In the genomic region with DNA sequence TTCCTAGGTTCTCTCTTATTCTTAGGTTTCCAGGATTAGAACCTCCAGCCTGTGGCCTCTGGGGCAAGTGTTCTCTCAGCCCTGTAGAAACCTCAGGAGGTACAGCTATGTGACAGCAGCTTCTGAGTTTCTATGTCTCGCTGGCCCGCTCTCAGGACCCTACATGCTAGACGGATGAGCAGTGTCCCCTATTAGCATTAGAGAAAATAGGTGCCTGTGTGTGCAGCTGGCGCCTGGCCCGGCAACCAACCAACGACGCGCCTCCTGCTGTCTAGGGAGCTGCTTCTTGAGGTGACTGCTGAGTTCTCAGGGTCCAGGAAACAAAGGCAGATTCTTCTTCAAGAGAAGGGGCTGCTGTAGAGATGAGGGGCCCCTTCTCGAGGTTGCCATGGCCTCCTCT, we compare ENCODE assay signal across 20 mouse cellular contexts. TPM values are rescaled to one million over a fixed set of nuclear protein-coding genes. Genes with fewer than 3 reads are reported as not detected.
DNase-seq lines count a peak whose midpoint lies in the region; ATAC-seq lines count a peak whose summit lies in the region.
"Had no signal": no experiment of that assay in that cellular context is flagged by ENCODE, and none has a peak within 500 bp of the region (broad histone marks: within the 10 kb centered on the region; RNA-seq: fewer than 3 reads in every experiment).

No protein-coding gene starts in this region.

- H3K27me3 ChIP-seq in hindbrain, embryonic 13.5 days, result no peaks in the 10 kb centered on the region
- no peaks in the 10 kb centered on the region for H3K27me3 ChIP-seq in hindbrain, embryonic 12.5 days
- no peaks in the 10 kb centered on the region for H3K27me3 ChIP-seq in midbrain, embryonic 10.5 days (ENCODE audit: low read depth, poor library complexity, severe bottlenecking)
- no peaks in the 10 kb centered on the region for H3K27me3 ChIP-seq in midbrain, embryonic 11.5 days (ENCODE audit: control insufficient read depth, insufficient read depth, low read length)
- H3K27me3 ChIP-seq in liver, embryonic 16.5 days (ENCODE audit: control insufficient read depth, insufficient read depth, low read depth, low read length), result no peaks in the 10 kb centered on the region
- H3K27me3 ChIP-seq: intestine, embryonic 15.5 days; limb, embryonic 12.5 days; midbrain, embryonic 12.5 days had no signal

- H3K4me3 ChIP-seq in hindbrain, embryonic 13.5 days, result no peak overlapping the region
- H3K4me3 ChIP-seq in hindbrain, embryonic 12.5 days, result no peak overlapping the region
- no peak overlapping the region for H3K4me3 ChIP-seq in midbrain, embryonic 10.5 days
- no peak overlapping the region for H3K4me3 ChIP-seq in midbrain, embryonic 11.5 days (ENCODE audit: low read depth, low read length)
- H3K4me3 ChIP-seq in liver, embryonic 16.5 days (ENCODE audit: low read depth, low read length), result no peak overlapping the region
- H3K4me3 ChIP-seq: forebrain, embryonic 10.5 days; heart, embryonic 10.5 days; intestine, embryonic 15.5 days; limb, embryonic 12.5 days; midbrain, embryonic 12.5 days; myocyte had no signal

- H3K36me3 ChIP-seq in hindbrain, embryonic 13.5 days, result no peaks in the 10 kb centered on the region
- H3K36me3 ChIP-seq in hindbrain, embryonic 12.5 days, result no peaks in the 10 kb centered on the region
- no peaks in the 10 kb centered on the region for H3K36me3 ChIP-seq in midbrain, embryonic 10.5 days
- H3K36me3 ChIP-seq in midbrain, embryonic 11.5 days (ENCODE audit: control insufficient read depth, insufficient read depth, low read length), result no peaks in the 10 kb centered on the region
- H3K36me3 ChIP-seq in liver, embryonic 16.5 days (ENCODE audit: control insufficient read depth, insufficient read depth), result no peaks in the 10 kb centered on the region
- H3K36me3 ChIP-seq: forebrain, embryonic 10.5 days; heart, embryonic 10.5 days; intestine, embryonic 15.5 days; limb, embryonic 12.5 days; midbrain, embryonic 12.5 days had no signal

- 33% methylated on average over 9 of the region's 9 CpGs for WGBS in hindbrain, embryonic 13.5 days
- 48% methylated on average over 9 of the region's 9 CpGs for WGBS in hindbrain, embryonic 12.5 days
- 55% methylated on average over 9 of the region's 9 CpGs for WGBS in midbrain, embryonic 10.5 days
- WGBS in midbrain, embryonic 11.5 days, result 53% methylated on average over 9 of the region's 9 CpGs
- 79% methylated on average over 9 of the region's 9 CpGs for WGBS in liver, embryonic 16.5 days (ENCODE audit: insufficient replicate concordance)

- H3K4me2 ChIP-seq in hindbrain, embryonic 13.5 days, result no peak overlapping the region
- H3K4me2 ChIP-seq in hindbrain, embryonic 12.5 days (replicated peaks), result no peak overlapping the region
- H3K4me2 ChIP-seq in midbrain, embryonic 11.5 days, result no peak overlapping the region
- no peak overlapping the region for H3K4me2 ChIP-seq in liver, embryonic 16.5 days (ENCODE audit: low read depth, low read length)
- H3K4me2 ChIP-seq: intestine, embryonic 15.5 days; limb, embryonic 12.5 days; midbrain, embryonic 12.5 days had no signal

- no peak overlapping the region for H3K9ac ChIP-seq in hindbrain, embryonic 13.5 days
- H3K9ac ChIP-seq in hindbrain, embryonic 12.5 days, result no peak overlapping the region
- H3K9ac ChIP-seq in midbrain, embryonic 11.5 days (ENCODE audit: low read length), result no peak overlapping the region
- no peak overlapping the region for H3K9ac ChIP-seq in liver, embryonic 16.5 days (ENCODE audit: low read depth, low read length)
- H3K9ac ChIP-seq: intestine, embryonic 15.5 days; limb, embryonic 12.5 days; midbrain, embryonic 12.5 days had no signal

- peak; percentile 52; the same call in 1 of the 2 replicates for ATAC-seq in hindbrain, embryonic 13.5 days (ENCODE audit: low FRiP score)
- ATAC-seq in hindbrain, embryonic 12.5 days (ENCODE audit: low FRiP score), result no peak
- no peak for ATAC-seq in midbrain, embryonic 11.5 days (ENCODE audit: low FRiP score)
- ATAC-seq in liver, embryonic 16.5 days (ENCODE audit: low read depth), result no peak
- ATAC-seq: intestine, embryonic 15.5 days had no signal

- DNase-seq in midbrain, embryonic 10.5 days (ENCODE audit: low spot score), result no peak
- no peak for DNase-seq in midbrain, embryonic 11.5 days (ENCODE audit: low spot score, missing footprints)
- peak; percentile 13 for DNase-seq in right cerebral cortex, postnatal 4 days
- no peak for DNase-seq in right cerebral cortex, adult 18-20 months
- no peak for DNase-seq in adrenal gland, postnatal 36 days
- DNase-seq: cerebellum, adult 18-20 months; heart, postnatal 4 days; kidney, adult 8-10 months; kidney, postnatal 10 days; lung, adult 18-20 months; lung, postnatal 10 days had no signal

- no peaks in the 10 kb centered on the region for H3K9me3 ChIP-seq in hindbrain, embryonic 13.5 days
- no peaks in the 10 kb centered on the region for H3K9me3 ChIP-seq in hindbrain, embryonic 12.5 days (replicated peaks)
- H3K9me3 ChIP-seq in midbrain, embryonic 10.5 days (replicated peaks), result no peaks in the 10 kb centered on the region
- no peaks in the 10 kb centered on the region for H3K9me3 ChIP-seq in midbrain, embryonic 11.5 days (ENCODE audit: control insufficient read depth, low read length)
- H3K9me3 ChIP-seq in liver, embryonic 16.5 days (replicated peaks; ENCODE audit: control insufficient read depth, low read length), result no peaks in the 10 kb centered on the region
- H3K9me3 ChIP-seq: forebrain, embryonic 10.5 days; heart, embryonic 10.5 days; intestine, embryonic 15.5 days; limb, embryonic 12.5 days; midbrain, embryonic 12.5 days had no signal

- H3K27ac ChIP-seq in hindbrain, embryonic 13.5 days, result peak overlapping the region; percentile 40; the same call in 1 of the 2 replicates
- no peak overlapping the region for H3K27ac ChIP-seq in hindbrain, embryonic 12.5 days
- peak overlapping the region; percentile 49; the same call in 1 of the 2 replicates for H3K27ac ChIP-seq in midbrain, embryonic 10.5 days (replicated peaks)
- no peak overlapping the region for H3K27ac ChIP-seq in midbrain, embryonic 11.5 days (ENCODE audit: low read depth, low read length)
- H3K27ac ChIP-seq in liver, embryonic 16.5 days (ENCODE audit: low read length), result peak overlapping the region; percentile 25
- H3K27ac ChIP-seq: forebrain, embryonic 10.5 days; heart, embryonic 10.5 days; intestine, embryonic 15.5 days; limb, embryonic 12.5 days; midbrain, embryonic 12.5 days had no signal

- H3K4me1 ChIP-seq in hindbrain, embryonic 13.5 days (replicated peaks), result peaks cover 9% of the 10 kb centered on the region
- peaks cover 6% of the 10 kb centered on the region for H3K4me1 ChIP-seq in hindbrain, embryonic 12.5 days
- H3K4me1 ChIP-seq in midbrain, embryonic 10.5 days, result peaks cover 7% of the 10 kb centered on the region
- H3K4me1 ChIP-seq in midbrain, embryonic 11.5 days (ENCODE audit: control insufficient read depth, insufficient read depth, low read length), result no peaks in the 10 kb centered on the region
- H3K4me1 ChIP-seq in liver, embryonic 16.5 days (ENCODE audit: control insufficient read depth, low read depth, low read length), result peaks cover 62% of the 10 kb centered on the region
- H3K4me1 ChIP-seq: intestine, embryonic 15.5 days; limb, embryonic 12.5 days had no signal

RNA-seq across cellular contexts. Expression of a gene that starts 27.9 kb away (rescaled TPM):
- polyA plus RNA-seq in hindbrain, embryonic 13.5 days (2015; fragmentation: Nextera tagmentation; extraction: Ambion mirVana), result 57.0 and 59.6 TPM in 2 replicates
- 67.0 and 68.4 TPM in 2 replicates for polyA plus RNA-seq in hindbrain, embryonic 12.5 days (2016; fragmentation: Nextera tagmentation; extraction: Ambion mirVana)
- polyA plus RNA-seq in midbrain, embryonic 10.5 days (2016; fragmentation: Nextera tagmentation; extraction: Ambion mirVana), result 65.3 and 66.6 TPM in 2 replicates
- 52.0 and 53.5 TPM in 2 replicates for polyA plus RNA-seq in midbrain, embryonic 11.5 days (2014; fragmentation: Nextera tagmentation; extraction: Ambion mirVana)
- 59.4 and 64.7 TPM in 2 replicates for polyA plus RNA-seq in liver, embryonic 16.5 days (2015; fragmentation: Nextera tagmentation; extraction: Ambion mirVana)
- 10 to 100 TPM; 15.5 to 15.9 TPM for total RNA-seq in adrenal gland, postnatal 36 days (2021)

Comparison
In these comparisons a context has a peak if more than half of its experiments do, and no peak if none do; other contexts are left out.
1. H3K27ac ChIP-seq: peak in hindbrain, embryonic 13.5 days (single experiment), midbrain, embryonic 10.5 days (single experiment) and liver, embryonic 16.5 days (single experiment); none in hindbrain, embryonic 12.5 days (single experiment) and midbrain, embryonic 11.5 days (single experiment).